Mouse (Mus musculus) MEL-GATA-1-ER (cell line): Measurements from ENCODE around the gene Apol9b.

Experiments
- DNase-seq: peaks from one replicate; pipeline ENCODE4 v3.0.0-alpha.2; 2012; ENCODE audit warnings: low read depth; ENCODE audit errors: extremely low read depth

The Apol9b gene

GRCm38 (mm10) chr15:77745081-77745480 is 16.2 kb downstream of the Apol9b start:
- DNase-seq = no peak

GRCm38 (mm10) chr15:77746326-77746725 is 17.5 kb downstream of the Apol9b start:
- DNase-seq = no peak

- DNase-seq = no peak
Observed at GRCm38 (mm10) chr15:77748414-77748813, 19.6 kb downstream of the Apol9b start.

- no peak for DNase-seq
Observed at GRCm38 (mm10) chr15:77749717-77750116, 20.9 kb downstream of the Apol9b start.

- no peak for DNase-seq
Observed at GRCm38 (mm10) chr15:77750461-77750860, 21.6 kb downstream of the Apol9b start.

- no peak for DNase-seq
Observed at GRCm38 (mm10) chr15:77752443-77752842, 23.6 kb downstream of the Apol9b start.

GRCm38 (mm10) chr15:77755132-77755531 is 26.3 kb downstream of the Apol9b start:
- no peak for DNase-seq

- DNase-seq = no peak
Observed at GRCm38 (mm10) chr15:77756081-77756480, 27.2 kb downstream of the Apol9b start.

- peak; percentile 44 for DNase-seq
Observed at GRCm38 (mm10) chr15:77756848-77757247, 28.0 kb downstream of the Apol9b start, which contains the start of gene Apol8. Gene Apol8 (minus strand): TSS chr15:77757003.

GRCm38 (mm10) chr15:77757586-77758226 is 28.9 kb downstream of the Apol9b start:
- no peak for DNase-seq

- no peak for DNase-seq
Observed at GRCm38 (mm10) chr15:77760037-77760436, 31.2 kb downstream of the Apol9b start.

GRCm38 (mm10) chr15:77761083-77761482 is 32.2 kb downstream of the Apol9b start:
- DNase-seq = no peak

- DNase-seq = no peak
Observed at GRCm38 (mm10) chr15:77761561-77762380, 32.9 kb downstream of the Apol9b start.

GRCm38 (mm10) chr15:77763050-77763449 is 34.2 kb downstream of the Apol9b start:
- no peak for DNase-seq

GRCm38 (mm10) chr15:77763702-77764101 is 34.9 kb downstream of the Apol9b start:
- no peak for DNase-seq

- DNase-seq = no peak
Observed at GRCm38 (mm10) chr15:77764391-77765006, 35.7 kb downstream of the Apol9b start.

- DNase-seq = no peak
Observed at GRCm38 (mm10) chr15:77765484-77766093, 36.8 kb downstream of the Apol9b start.

- DNase-seq = no peak
Observed at GRCm38 (mm10) chr15:77766981-77767380, 38.1 kb downstream of the Apol9b start.

GRCm38 (mm10) chr15:77770341-77770740 is 41.5 kb downstream of the Apol9b start:
- DNase-seq = no peak

- no peak for DNase-seq
Observed at GRCm38 (mm10) chr15:77770942-77771341, 42.1 kb downstream of the Apol9b start.

- peak; percentile 93 for DNase-seq
Observed at GRCm38 (mm10) chr15:77773099-77773915, 44.5 kb downstream of the Apol9b start.
